Mouse (Mus musculus): Measurements from ENCODE around the gene Dars. TPM values are rescaled to one million over a fixed set of nuclear protein-coding genes. Genes with fewer than 3 reads are reported as not detected.

Dars gene
- polyA plus RNA-seq, 1 experiment, result 23.8 TPM

DNA sequence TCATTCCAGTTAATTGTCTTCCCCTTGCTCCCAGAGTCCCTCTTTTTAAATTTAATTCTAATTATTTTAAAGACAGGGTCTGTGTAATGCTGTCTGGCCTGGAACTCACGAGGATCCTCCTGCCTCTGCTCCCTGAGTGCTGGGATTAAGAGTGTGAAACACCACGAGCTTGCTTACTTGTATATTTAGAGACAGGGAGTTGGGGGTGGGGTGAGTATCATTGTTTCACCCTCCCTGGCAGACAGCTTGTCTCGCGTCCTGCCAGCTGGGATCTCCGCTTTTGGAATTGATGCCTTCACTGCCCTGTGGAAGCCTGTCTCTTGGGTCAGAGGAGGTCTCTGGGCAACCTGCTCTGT is 343 bp upstream of the Dars start:
- no peak for TF ChIP-seq POLR2A (IDR thresholded peaks at IDR 0.05; ENCODE audit: control insufficient read depth, low read depth, low read length)
- no peak for TF ChIP-seq CTCF (IDR thresholded peaks at IDR 0.05; ENCODE audit: control insufficient read depth, insufficient read depth, insufficient replicate concordance, low read depth, low read length)
- H3K27ac ChIP-seq (ENCODE audit: control insufficient read depth, insufficient read depth, low read depth, low read length), result no peak overlapping the region

GRCm38 (mm10) chr1:128411141-128411540 is 6.0 kb downstream of the Dars start:
- Histone ChIP-seq H3K36me3 (ENCODE audit: control insufficient read depth, insufficient read depth, low read length) (no peaks in the 10 kb centered on the region; the same call in 1 of the 2 replicates), H3K27ac (ENCODE audit: control insufficient read depth, insufficient read depth, low read depth, low read length) (no peak overlapping the region), H3K27me3 (ENCODE audit: control insufficient read depth, insufficient read depth, low read length) (no peaks in the 10 kb centered on the region), H3K4me1 (ENCODE audit: control insufficient read depth, insufficient read depth, low read length) (no peaks in the 10 kb centered on the region), H3K4me3 (ENCODE audit: control insufficient read depth, low read depth, low read length) (no peak overlapping the region)
- no peak for TF ChIP-seq CTCF (IDR thresholded peaks at IDR 0.05; ENCODE audit: control insufficient read depth, insufficient read depth, insufficient replicate concordance, low read depth, low read length)
- TF ChIP-seq POLR2A (IDR thresholded peaks at IDR 0.05; ENCODE audit: control insufficient read depth, low read depth, low read length), result no peak

More for the DNA sequence above, 343 bp upstream of the Dars start:
- Histone ChIP-seq H3K36me3 (ENCODE audit: control insufficient read depth, insufficient read depth, low read length) (no peaks in the 10 kb centered on the region), H3K4me1 (ENCODE audit: control insufficient read depth, insufficient read depth, low read length) (peaks cover 3% of the 10 kb centered on the region), H3K27me3 (ENCODE audit: control insufficient read depth, insufficient read depth, low read length) (no peaks in the 10 kb centered on the region), H3K4me3 (ENCODE audit: control insufficient read depth, low read depth, low read length) (no peak overlapping the region)

GRCm38 (mm10) chr1:128406846-128407245 is 10.3 kb downstream of the Dars start:
- H3K36me3 ChIP-seq (ENCODE audit: control insufficient read depth, insufficient read depth, low read length), result no peaks in the 10 kb centered on the region; the same call in 1 of the 2 replicates
- no peaks in the 10 kb centered on the region for H3K4me1 ChIP-seq (ENCODE audit: control insufficient read depth, insufficient read depth, low read length)
- no peaks in the 10 kb centered on the region for H3K27me3 ChIP-seq (ENCODE audit: control insufficient read depth, insufficient read depth, low read length)
- TF ChIP-seq POLR2A (IDR thresholded peaks at IDR 0.05; ENCODE audit: control insufficient read depth, low read depth, low read length) (no peak), CTCF (IDR thresholded peaks at IDR 0.05; ENCODE audit: control insufficient read depth, insufficient read depth, insufficient replicate concordance, low read depth, low read length) (no peak)
- H3K4me3 ChIP-seq (ENCODE audit: control insufficient read depth, low read depth, low read length), result no peak overlapping the region
- H3K27ac ChIP-seq (ENCODE audit: control insufficient read depth, insufficient read depth, low read depth, low read length), result no peak overlapping the region

GRCm38 (mm10) chr1:128405675-128406074 is 11.5 kb downstream of the Dars start:
- TF ChIP-seq CTCF (IDR thresholded peaks at IDR 0.05; ENCODE audit: control insufficient read depth, insufficient read depth, insufficient replicate concordance, low read depth, low read length) (no peak), POLR2A (IDR thresholded peaks at IDR 0.05; ENCODE audit: control insufficient read depth, low read depth, low read length) (no peak)
- Histone ChIP-seq H3K27me3 (ENCODE audit: control insufficient read depth, insufficient read depth, low read length) (no peaks in the 10 kb centered on the region), H3K4me1 (ENCODE audit: control insufficient read depth, insufficient read depth, low read length) (no peaks in the 10 kb centered on the region), H3K36me3 (ENCODE audit: control insufficient read depth, insufficient read depth, low read length) (no peaks in the 10 kb centered on the region; the same call in 1 of the 2 replicates), H3K4me3 (ENCODE audit: control insufficient read depth, low read depth, low read length) (no peak overlapping the region), H3K27ac (ENCODE audit: control insufficient read depth, insufficient read depth, low read depth, low read length) (no peak overlapping the region)

- Histone ChIP-seq H3K4me1 (ENCODE audit: control insufficient read depth, insufficient read depth, low read length) (no peaks in the 10 kb centered on the region), H3K27ac (ENCODE audit: control insufficient read depth, insufficient read depth, low read depth, low read length) (no peak overlapping the region), H3K27me3 (ENCODE audit: control insufficient read depth, insufficient read depth, low read length) (no peaks in the 10 kb centered on the region), H3K4me3 (ENCODE audit: control insufficient read depth, low read depth, low read length) (no peak overlapping the region), H3K36me3 (ENCODE audit: control insufficient read depth, insufficient read depth, low read length) (no peaks in the 10 kb centered on the region; the same call in 1 of the 2 replicates)
- TF ChIP-seq POLR2A (IDR thresholded peaks at IDR 0.05; ENCODE audit: control insufficient read depth, low read depth, low read length), result no peak
- TF ChIP-seq CTCF (IDR thresholded peaks at IDR 0.05; ENCODE audit: control insufficient read depth, insufficient read depth, insufficient replicate concordance, low read depth, low read length), result no peak
These were observed 12.1 kb downstream of the Dars start for GRCm38 (mm10) chr1:128405041-128405481.

DNA sequence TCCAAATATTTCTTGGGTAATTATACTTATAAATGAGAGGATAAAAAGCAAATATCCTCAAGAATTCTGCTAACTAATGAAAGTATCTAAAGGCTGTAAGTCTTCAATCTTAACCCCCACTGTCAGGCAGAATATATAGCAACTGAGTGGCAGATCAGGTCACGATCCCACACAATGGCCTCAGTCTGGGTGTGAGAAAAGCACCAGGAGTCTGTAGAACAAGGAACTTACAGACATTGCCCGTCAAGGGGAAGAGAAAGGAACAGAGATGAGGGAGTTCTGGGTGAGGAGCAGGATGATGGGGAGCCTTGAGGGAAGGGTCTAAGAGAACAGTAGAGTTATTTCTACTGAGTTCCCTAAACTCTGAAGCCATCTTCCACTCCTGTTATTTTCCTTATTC is 16.2 kb downstream of the Dars start:
- H3K36me3 ChIP-seq (ENCODE audit: control insufficient read depth, insufficient read depth, low read length), result no peaks in the 10 kb centered on the region; the same call in 1 of the 2 replicates
- no peaks in the 10 kb centered on the region for H3K27me3 ChIP-seq (ENCODE audit: control insufficient read depth, insufficient read depth, low read length)
- TF ChIP-seq CTCF (IDR thresholded peaks at IDR 0.05; ENCODE audit: control insufficient read depth, insufficient read depth, insufficient replicate concordance, low read depth, low read length), result no peak
- no peak for TF ChIP-seq POLR2A (IDR thresholded peaks at IDR 0.05; ENCODE audit: control insufficient read depth, low read depth, low read length)
- H3K4me3 ChIP-seq (ENCODE audit: control insufficient read depth, low read depth, low read length), result no peak overlapping the region
- H3K27ac ChIP-seq (ENCODE audit: control insufficient read depth, insufficient read depth, low read depth, low read length), result no peak overlapping the region
- no peaks in the 10 kb centered on the region for H3K4me1 ChIP-seq (ENCODE audit: control insufficient read depth, insufficient read depth, low read length)

DNA sequence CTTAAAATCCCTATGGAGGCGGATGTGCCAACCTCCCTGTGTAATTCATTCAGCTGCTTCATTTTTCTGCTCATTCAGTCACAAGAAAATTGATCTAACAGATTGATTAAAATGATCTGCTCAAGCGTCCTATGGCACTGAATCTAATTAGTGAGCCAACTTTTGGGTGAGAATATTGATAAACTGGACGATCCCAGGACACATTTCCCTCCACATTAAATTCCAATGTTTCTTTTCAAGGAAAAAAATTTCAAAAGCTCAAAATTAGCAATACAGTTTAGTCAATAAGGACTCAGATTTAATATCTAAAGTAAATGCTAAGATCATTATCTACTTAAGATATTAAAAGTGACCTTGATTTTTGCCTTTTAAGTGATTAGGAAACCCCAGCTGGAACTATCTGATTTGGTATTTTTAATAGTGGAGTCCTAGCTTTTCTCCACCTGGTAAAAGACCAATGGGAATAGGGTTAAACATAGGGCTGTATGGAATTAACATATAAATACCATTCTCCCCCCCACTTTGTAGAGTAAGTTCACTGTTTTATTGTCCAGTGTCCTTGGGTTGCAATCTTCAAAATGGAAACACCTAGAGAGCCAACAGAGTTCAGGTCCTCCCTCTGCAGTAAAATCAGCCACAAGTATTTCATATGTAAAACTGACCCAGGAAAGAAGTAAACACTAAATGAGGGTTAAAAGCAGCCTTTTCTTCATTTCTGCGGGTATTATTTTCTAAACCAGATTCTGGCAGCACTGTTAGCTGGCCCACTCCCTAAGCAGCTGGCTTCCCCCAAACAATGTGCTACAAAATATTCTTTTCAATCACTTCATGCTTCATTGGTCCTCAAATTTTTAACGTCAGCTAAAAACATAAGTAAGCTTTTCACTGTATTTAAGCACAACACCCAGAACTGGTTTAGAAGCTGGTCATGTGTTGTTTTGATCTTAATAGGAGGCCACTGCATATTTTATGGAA is 16.9 kb downstream of the Dars start:
- no peaks in the 10 kb centered on the region; the same call in 1 of the 2 replicates for H3K36me3 ChIP-seq (ENCODE audit: control insufficient read depth, insufficient read depth, low read length)
- H3K4me3 ChIP-seq (ENCODE audit: control insufficient read depth, low read depth, low read length), result no peak overlapping the region
- H3K27ac ChIP-seq (ENCODE audit: control insufficient read depth, insufficient read depth, low read depth, low read length), result no peak overlapping the region
- H3K4me1 ChIP-seq (ENCODE audit: control insufficient read depth, insufficient read depth, low read length), result no peaks in the 10 kb centered on the region
- H3K27me3 ChIP-seq (ENCODE audit: control insufficient read depth, insufficient read depth, low read length), result no peaks in the 10 kb centered on the region
- TF ChIP-seq CTCF (IDR thresholded peaks at IDR 0.05; ENCODE audit: control insufficient read depth, insufficient read depth, insufficient replicate concordance, low read depth, low read length), result no peak

Measured in testis, adult 2 months (tissue).